Mouse (Mus musculus): ENCODE measurements around the gene Mylk2.

Gene Mylk2

GRCm38 (mm10) chr2:152944013-152944412, 32.9 kb downstream of the Mylk2 start:
- no peak for DNase-seq

- DNase-seq, result no peak
Measured at GRCm38 (mm10) chr2:152947098-152947497, 35.9 kb downstream of the Mylk2 start.

GRCm38 (mm10) chr2:152948438-152949020, 37.4 kb downstream of the Mylk2 start:
- DNase-seq, result no peak

GRCm38 (mm10) chr2:152950358-152951064, 39.4 kb downstream of the Mylk2 start:
- DNase-seq, result no peak

- peak in 1 of 2 experiments; percentile 14 for DNase-seq
Measured at GRCm38 (mm10) chr2:152951065-152951849, 40.1 kb downstream of the Mylk2 start, which contains the start of gene Dusp15. Dusp15 (minus strand) TSS chr2:152951698.

GRCm38 (mm10) chr2:152951850-152952720, 40.9 kb downstream of the Mylk2 start:
- no peak for DNase-seq

GRCm38 (mm10) chr2:152958116-152958515, 47.0 kb downstream of the Mylk2 start:
- DNase-seq, result no peak

- DNase-seq, result peak in 1 of 2 experiments; percentile 12
Measured at GRCm38 (mm10) chr2:152962091-152962793, 51.1 kb downstream of the Mylk2 start, which contains the start of gene Ttll9. Ttll9 (plus strand) TSS chr2:152962485.

- no peak for DNase-seq
Measured at GRCm38 (mm10) chr2:152965555-152965954, 54.4 kb downstream of the Mylk2 start.

Measured in thymus, adult 18-20 months (tissue).